Mouse (Mus musculus) cerebellum, adult 11-12 months (tissue): ENCODE data around the gene Mxd1.
A peak's percentile ranks its signal among the peaks of the same experiment; 100 is the strongest.

Experiments
- DNase-seq: peaks from one replicate; pipeline ENCODE4 v3.0.0; 2022

The Mxd1 gene

GRCm38 (mm10) chr6:86645551-86645950, 23.4 kb downstream of the Mxd1 start:
- DNase-seq, result no peak

DNA sequence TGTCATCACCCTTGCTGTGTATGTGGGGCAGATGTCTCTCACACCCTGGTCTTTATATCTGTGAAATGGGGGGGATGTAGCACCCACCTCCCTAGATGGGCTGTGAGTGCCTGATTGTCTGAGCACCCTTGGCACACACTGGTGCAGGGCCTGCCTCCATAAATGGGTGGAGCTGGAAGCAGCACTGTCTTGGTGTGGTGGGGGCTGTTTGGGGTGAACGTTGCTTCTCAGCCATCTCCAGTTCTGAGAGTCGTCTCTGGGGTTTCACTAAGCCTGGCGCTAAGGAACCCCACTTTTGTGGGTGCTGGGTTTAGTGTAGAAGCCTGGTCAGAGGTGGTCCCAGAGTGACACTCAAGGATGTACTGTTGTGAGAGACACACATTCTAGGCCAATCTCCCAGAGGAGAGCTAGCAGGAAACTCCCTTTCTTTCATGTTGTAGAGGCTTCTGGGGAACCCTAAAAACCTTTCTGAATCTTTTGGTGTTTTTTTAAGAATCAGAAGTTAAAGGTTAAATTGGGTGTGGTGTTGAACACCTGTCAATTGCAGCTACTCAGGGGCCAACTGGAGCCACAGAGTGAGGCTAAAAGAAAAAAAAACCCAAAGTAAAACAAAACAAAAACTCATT, 24.1 kb downstream of the Mxd1 start:
- DNase-seq, result no peak

DNA sequence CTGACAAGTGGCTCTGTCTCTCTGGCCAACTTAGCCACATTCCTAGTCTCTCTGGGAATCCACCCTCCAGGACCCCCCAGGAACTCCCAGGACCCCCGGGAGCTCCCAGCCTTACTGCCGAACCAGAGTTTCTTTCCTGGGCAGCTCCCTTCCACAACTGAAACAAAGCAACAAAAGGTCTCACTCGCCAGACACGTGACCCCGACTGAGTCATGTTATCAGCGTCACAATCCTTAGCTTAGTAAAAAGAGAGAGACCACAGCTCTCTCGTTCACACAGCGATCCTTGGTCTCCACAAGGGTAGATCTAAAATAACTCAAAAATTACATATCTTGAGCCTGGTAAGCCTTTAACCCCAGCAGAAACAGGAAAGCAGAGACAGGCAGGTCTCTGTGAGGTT, 27.2 kb downstream of the Mxd1 start:
- no peak for DNase-seq

- DNase-seq, result no peak
These were observed 28.2 kb downstream of the Mxd1 start for GRCm38 (mm10) chr6:86640776-86641175.

DNA sequence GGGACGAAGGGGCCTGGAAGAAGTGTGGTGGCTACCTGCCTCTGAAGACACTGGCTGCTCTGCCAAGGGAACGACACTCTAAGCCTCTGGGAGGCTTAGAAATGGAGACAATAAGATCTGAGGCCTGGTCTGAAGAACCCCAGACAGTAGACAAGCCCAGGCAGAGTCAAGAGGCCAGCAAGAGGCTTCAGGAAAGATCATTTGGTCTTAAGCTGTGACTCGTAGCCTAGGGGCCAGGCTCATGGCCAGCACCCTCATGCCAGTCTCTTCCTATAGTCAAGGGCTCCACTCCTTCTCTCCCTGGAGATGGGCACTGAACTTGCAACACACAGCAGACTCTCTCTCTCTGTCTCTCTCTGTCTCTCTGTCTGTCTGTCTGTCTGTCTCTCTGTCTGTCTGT, 28.8 kb downstream of the Mxd1 start:
- DNase-seq, result no peak

- DNase-seq, result no peak
These were observed 29.5 kb downstream of the Mxd1 start for GRCm38 (mm10) chr6:86639180-86640160.

DNA sequence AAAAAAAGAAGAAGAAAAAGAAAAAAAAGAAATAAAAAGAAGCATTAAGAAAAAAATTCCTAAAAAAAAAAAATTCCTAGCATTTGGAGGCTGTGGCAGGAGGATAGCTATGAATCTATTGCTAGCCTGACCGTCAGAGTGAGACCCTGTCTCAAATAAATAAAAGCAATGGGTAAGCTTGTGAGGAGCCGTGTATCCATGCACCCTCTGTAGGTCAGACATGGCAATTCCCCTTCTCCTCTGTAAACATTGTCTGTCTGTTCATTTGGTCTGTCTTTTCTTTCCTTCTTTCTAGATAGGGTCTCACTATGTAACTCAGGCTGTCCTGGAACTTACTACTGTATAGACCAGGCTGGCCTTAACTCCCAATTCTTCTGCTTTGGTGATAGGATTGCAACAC, 30.5 kb downstream of the Mxd1 start:
- DNase-seq, result no peak

DNA sequence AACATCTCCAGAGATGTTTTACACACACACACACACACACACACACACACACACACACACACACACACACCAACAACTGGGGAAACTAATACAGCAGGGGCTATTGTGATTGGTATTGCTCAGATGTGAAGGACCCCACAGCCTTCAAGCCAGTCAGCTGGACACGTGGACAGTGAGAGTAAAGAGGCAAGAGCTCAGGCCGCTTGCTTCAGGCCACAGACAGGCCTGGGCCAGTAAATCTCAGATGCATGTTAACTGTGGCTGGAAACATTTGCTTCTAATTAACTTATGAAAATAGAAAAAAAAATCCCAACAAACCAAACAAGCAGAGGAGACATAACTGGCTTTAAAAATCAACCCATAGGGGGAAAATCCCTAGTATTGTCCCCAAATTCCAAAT, 31.1 kb downstream of the Mxd1 start:
- DNase-seq, result no peak

DNA sequence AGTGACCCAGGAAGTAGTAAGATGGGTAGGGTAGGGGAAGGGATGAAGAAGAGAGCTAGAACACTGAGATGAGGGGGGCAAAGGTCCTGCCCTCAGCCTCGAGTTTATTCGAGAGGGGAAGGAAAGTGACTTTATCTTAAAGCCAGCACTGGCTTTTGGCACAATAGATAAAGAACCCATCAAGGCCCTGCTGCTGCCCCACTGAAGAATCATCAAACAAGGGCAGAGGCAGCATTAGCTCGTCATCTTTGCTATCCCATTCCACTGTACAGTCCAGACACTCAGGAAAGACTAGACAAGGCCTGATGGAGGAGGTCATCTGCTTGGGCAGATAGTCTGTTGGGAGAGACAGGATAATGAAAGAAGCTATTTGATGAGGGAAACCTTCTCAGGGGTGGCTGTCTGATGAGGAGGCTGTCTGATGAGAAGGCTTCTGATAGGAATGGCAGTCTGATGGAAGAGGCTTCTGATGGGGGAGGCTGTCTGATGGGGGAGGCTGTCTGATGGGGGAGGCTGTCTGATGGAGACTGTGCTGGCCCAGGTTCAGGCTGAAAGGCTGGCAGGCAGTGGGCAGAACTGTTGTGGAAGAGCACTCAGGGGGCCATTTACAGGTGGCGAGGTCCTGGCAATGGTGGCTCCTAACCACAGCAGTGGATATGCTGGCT, 31.7 kb downstream of the Mxd1 start:
- DNase-seq, result no peak

DNA sequence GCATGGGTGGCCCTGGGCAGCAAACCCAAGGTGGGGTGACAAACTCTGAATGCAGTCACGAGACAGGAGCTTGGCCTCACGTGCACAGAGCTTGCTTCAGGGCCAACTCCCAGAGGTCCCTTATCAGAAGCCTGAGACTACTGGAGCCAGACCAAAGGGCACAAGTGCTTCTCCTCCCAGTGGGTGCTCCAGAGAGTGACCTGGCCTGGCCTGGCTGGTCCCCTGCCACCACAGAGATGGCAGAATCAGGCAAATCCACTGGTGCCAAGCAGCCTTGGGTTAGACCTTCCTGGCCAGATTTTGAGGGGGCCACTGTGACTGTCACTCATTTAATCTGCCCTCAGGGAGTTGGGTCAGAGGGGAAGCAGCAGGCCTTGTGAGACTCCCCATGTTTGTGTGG, 32.5 kb downstream of the Mxd1 start:
- no peak for DNase-seq

DNA sequence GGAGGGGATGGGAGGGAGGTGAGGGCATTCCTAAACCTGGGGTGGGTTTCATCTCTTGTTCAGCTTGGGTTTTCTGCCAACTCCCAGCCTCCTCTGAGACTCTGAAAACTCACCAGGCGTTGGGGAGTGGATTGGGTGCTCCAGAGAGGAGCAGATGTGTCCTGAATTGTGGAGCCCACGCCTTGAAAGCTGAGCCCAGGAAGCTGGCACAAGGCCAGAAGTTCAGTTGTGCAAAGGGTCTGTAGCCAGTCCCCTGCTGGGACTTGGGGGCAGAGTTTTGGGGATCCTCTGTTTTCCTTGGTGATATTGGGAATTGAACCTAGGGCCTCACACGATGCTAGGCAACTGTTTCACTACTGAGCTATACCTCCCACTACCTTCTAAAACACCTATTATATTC, 38.8 kb downstream of the Mxd1 start:
- DNase-seq, result no peak

GRCm38 (mm10) chr6:86627946-86628345, 41.0 kb downstream of the Mxd1 start, which contains the start of gene Asprv1:
Gene Asprv1 (plus strand): TSS chr6:86628164.
- DNase-seq, result no peak

- peak; percentile 60 for DNase-seq
These were observed 44.6 kb downstream of the Mxd1 start for GRCm38 (mm10) chr6:86624074-86625030.

- DNase-seq, result peak; percentile 38
These were observed 45.8 kb downstream of the Mxd1 start for GRCm38 (mm10) chr6:86623201-86623600.

- no peak for DNase-seq
These were observed 53.7 kb downstream of the Mxd1 start for GRCm38 (mm10) chr6:86615301-86615700.

GRCm38 (mm10) chr6:86610714-86611113, 58.2 kb downstream of the Mxd1 start:
- no peak for DNase-seq

DNA sequence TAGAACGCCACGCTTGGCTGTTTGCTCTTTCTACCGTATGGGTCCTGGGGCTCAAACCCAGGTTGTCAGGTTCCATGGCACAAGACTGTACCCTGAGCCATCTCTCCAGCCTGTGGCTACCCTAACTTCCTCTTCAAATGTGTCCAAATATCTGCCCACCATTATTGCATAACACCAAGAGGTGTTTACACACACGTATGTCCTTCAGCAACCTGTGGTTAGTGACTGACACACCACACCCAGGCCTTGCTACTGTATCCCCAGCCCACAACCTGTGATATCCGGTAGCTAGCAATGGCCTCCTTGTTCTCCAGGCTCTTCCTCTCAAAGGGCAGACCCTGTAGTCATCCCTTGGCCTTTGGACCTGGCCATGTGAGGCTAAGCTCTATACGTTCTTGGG, 59.7 kb downstream of the Mxd1 start:
- DNase-seq, result no peak

DNA sequence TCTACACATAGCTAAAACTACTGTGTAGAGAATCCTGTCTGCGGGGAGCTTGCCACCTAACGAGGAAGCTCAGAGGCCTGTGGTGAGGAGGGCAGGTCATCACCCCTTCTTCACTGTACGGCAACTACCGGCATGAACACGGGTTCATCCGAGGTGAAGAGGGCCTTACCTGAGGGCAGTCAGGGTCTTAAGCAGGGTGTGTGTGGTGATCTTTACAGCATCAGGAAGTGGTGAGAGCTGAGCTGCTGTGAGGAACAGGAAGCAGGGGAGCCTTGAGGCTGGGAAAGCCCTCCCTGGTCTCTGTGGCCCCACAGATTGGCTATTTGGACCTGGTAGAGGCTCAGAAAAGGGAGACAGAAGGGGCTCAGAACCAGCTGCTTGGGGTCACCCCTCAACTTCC, 61.5 kb downstream of the Mxd1 start:
- DNase-seq, result no peak

- no peak for DNase-seq
These were observed 62.7 kb downstream of the Mxd1 start for GRCm38 (mm10) chr6:86606289-86606688.

- DNase-seq, result no peak
These were observed 63.7 kb downstream of the Mxd1 start for GRCm38 (mm10) chr6:86605260-86605659.

DNA sequence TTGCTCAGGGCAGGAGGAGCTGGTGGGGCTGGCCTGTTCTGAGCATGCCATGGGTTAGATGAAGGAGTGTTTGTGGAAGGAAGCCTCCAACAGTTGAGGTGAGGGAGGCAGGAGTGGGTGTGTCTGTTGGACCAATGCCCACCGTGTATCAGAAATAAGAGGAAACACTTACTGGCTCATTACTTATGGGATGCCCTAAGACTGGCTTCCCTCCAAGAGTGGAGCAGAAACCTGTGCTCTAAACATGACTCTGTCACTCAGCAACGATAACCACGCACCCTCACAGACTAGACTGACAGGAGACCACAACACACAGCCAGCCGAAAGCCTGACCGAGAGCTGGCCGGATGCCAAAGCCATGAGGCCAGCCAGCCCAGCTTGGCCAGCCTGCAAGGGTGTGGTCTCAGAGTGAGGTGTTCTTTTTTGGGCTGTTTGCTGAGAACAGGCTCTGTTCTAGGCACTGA, 69.0 kb downstream of the Mxd1 start:
- DNase-seq, result peak; percentile 34

GRCm38 (mm10) chr6:86599197-86599596, 69.8 kb downstream of the Mxd1 start:
- peak; percentile 63 for DNase-seq
